Mouse (Mus musculus) MEL-GATA-1-ER (cell line): ENCODE data around the gene AW822073.
"Not testable (repeated sequence)": the region's sequence is repeated elsewhere in the genome, so short reads cannot be mapped to it uniquely, and the experiment has no call there.

Source experiments
- DNase-seq: peaks from one replicate; pipeline ENCODE4 v3.0.0-alpha.2; 2012; ENCODE audit warnings: low read depth; ENCODE audit errors: extremely low read depth

The AW822073 gene

DNA sequence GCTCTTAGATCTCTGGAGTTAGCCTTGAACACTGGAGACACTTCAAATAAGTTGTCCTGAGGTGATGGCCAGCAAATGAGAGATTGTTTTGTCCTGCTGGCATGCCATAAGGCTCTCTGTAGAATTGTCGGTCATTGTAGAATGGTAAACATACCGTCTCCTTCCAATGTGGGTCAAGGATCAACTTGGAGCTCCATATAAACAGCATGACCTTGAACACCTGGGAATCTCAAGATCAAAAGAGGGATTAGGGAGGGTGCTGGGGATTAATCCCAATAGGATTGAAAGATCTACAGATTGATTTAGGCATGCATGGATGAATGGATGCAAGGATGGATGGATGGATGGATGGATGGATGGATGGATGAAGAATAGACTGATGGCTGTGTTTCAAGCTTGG is 3.2 kb downstream of the AW822073 start:
- DNase-seq: not testable (repeated sequence)

DNA sequence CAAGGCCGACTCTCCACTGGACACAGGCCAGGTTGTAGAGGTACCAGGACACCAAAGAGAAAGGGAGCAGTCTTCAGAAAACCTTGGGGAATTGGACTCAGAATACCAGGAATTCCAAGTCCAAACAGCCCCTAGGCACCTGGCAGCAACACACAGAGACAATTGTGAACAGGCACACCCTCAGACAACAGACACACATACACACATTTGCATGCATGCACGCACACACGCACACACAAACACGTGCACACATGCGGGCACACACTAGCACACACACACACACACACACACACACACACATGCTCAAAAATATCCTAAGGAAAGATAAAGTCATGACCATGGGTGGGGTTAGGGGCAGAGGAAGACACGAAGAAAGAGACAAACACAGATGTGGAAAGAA is 4.0 kb downstream of the AW822073 start:
- no peak for DNase-seq

DNA sequence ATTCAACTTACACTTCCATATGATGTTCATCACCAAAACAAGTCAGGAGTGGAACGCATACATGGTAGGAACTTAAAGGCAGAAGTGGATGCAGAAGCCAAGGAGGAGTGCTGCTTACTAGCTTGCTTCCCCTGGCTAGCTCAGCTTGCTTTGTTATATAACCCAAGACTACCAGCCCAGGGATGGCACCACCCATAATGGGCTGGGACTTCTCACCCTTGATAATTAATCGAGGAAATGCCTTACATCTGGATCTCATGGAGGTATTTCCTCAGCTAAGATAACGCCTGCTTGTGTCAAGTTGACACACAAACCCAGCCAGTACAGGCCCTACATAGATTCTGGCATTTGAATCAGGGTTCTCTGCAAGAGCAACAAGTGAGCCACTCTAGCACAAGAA is 7.4 kb downstream of the AW822073 start:
- DNase-seq: no peak

DNA sequence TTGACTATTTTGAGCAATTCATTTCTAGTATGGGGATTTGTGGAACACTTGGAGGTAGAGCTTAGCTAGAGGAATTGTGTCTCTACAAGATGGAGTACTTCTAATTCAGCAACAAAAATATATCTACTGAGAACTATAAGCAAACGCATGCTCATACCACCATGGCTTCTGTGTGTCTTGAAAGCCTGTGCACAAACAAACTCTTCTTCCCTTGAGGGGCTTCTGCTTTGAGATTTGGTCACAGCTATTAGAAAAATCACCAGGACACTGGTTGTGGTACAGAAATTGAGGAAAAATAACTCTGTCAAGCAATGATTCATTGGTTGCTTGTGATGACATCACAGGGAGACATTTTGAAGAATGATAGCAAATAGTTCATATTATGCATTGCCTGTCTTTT is 9.4 kb downstream of the AW822073 start:
- DNase-seq: no peak

DNA sequence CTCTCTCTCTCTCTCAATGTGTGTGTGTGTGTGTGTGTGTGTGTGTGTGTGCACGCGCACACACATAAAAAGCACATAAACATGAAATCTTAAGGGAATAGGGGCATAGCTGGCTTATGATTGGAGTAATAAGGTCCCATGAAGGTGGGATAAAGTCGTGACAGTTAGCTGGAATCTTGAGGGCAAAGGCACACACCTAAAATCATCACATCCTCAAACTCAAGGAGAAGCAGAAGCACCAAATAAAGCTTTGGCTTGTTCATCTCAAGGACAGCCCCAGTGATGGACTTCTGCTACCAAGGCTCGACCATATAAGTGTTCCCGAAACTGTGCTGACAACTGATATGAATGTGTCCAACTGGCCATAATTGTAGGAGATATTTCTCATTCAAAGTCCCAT is 9.8 kb downstream of the AW822073 start:
- DNase-seq: no peak

DNA sequence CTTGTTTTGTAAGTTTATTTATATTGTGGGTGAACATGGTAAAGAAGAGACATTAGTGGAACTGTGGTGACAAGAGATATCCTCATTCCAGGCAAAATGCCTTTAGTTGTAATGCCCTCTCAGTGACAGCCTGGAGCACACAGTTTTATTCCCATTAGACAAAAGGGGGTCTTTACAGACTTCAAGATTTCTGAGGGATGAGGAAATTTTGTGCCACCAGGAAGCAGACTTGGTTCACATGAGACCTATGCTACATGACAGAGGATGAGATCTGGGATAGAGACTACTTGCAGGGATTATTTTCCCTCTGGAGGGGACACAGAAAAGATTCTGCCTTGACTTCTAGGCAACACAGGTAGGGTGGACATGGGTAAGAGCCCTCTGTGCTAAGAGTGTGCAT is 10.2 kb downstream of the AW822073 start:
- DNase-seq: no peak

DNA sequence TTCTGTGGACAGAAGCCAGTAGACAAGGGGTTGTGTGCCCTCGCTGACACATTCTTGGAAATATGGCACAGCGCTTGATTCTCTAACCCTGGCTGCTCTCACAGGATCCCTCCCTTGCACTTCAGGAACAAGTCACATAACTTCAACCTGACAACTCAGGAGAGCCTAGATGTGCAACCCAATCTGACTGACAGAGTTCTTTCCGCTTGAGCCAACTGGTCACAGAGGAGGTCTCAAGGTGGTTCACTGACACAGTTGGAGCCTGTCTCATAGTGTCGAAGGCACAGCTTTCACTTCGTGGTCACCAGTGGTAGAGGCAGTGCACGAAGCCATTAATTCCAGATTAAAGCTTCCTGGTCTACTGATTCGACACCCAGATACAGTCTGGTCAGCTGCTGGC is 12.5 kb downstream of the AW822073 start:
- DNase-seq: no peak

DNA sequence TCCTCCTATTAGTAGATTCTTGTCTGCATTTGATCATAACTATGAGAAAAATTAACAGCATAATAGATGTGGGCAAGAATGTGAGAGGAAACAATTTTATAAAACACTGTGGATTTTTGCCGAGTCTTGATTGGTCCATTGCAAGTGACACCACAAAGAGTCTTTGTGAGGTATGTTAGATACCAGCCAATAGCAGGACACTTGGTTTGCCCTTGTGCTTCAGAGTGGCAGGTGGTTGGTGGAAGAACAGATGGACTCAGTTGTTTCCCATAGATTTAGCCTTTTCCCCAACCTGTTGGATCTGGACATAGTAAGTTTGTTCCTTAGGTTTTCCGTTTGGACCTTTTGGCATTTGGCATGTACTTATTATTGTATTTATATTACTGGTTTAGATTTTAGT is 13.5 kb downstream of the AW822073 start:
- DNase-seq: no peak

DNA sequence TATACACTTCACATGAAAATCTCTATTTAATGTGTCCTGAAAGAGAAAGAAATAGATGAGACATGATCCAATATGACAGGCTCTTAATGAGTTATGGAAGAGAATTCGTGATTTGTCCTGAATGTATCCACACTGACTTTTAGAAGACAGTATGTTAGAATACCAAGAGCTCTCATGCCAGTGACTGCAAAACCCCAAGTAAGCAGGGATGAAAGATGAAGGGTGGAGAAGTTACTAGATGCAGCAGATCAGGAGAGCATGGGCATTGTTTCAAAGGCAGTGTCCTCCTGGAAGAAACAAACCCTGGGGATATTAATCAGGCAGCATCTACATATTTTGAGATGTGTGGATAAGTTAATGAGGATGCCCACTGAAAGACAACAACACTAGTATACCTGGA is 14.2 kb downstream of the AW822073 start:
- DNase-seq: no peak

DNA sequence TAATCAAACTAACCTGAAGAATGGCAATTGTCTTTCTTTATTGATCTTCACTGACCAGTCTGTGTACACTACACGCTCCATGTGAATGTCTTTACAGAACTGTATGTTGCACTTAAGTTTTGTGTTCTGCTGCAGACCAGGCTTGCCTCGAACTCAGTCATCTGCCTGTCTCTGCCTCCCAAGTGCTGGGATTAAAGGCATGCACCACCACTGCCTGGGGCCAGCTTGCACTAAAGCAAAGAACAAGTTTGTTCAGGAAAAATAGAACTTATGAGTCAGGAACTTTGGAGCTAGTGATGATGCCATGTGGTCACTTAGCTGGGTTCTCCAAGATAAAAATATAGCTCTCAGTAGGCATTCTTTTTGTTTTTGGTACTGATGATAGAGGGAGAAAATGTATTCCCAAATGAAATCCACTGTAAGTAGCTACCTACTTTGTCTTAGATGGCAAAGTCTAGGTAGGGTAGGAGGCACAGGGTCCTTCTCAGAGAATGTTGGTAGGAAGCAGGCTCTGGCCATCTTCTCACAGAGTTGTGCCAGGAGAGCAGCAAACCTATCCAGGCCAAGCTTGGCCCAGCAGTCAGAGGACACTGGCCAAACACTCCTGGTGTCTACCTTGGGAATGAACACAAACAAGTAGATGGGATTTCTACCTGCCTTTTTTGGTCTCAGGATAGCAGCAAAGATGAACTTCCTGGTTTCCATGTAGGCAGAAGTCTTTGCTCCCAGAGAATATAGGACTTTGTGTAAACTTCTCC is 14.8 kb downstream of the AW822073 start:
- no peak for DNase-seq

DNA sequence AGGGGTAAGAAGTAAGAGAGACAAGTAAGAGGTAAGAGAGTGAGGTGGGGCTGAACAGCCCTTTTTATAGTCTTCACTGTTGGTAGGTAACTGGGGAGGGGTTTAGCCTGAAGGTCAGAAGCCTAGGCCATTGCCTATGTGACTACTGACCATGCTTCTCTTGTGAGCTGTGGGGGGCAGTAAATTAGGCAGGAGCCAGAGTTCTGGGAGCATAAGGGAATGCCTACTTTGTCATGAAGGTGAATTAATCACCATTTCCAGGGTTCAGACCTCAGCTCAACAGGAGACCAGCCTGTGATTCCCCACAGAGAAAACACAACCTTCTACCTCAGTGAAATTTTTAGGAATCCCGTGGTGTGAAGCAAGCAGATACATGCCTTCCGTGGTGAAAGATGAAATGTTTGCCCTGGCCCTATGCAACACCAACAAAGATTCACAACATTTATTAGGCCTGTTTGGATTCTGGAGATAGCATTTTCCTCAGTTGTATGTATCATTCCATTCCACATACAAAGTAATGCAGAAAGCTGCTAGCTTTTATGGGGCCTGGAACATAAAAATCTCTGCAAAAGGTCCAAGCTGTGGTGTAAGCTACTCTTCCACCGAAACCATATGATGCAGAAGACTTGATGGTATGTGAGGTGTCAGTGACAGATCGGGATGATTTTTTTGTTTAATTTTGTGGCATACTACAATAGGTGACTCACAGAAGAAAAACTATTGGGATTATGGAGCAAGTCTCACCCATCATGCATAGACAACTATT is 17.9 kb downstream of the AW822073 start:
- no peak for DNase-seq

DNA sequence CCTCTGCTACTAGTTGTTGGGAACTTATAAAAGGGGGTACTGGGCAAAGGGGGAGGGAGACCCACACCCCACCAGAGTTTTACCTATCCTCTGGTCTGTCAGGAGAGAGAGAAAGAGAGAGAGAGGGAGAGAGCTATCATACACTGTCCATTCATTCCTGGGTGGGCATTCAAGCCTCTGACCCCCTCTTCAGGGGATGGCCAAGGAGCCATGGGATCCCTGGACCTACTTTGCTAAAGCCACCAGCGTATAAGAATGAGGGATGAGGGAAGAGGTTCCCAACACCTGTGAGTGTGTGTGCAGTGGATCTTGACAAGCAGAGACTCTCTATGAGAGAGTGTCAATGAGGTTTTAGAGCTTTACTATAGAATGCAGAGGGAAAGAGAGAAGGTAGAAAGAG is 18.7 kb downstream of the AW822073 start:
- no peak for DNase-seq
